In genomic region chr5:125377214-125377613, GRCm38 (mm10) we compare ENCODE assay signal across 33 mouse cellular contexts. TPM values are rescaled to one million over a fixed set of nuclear protein-coding genes. Genes with fewer than 3 reads are reported as not detected.
A peak's percentile ranks its signal among the peaks of the same experiment; 100 is the strongest.
DNase-seq lines count a peak whose midpoint lies in the region; ATAC-seq and TF ChIP-seq lines count a peak whose summit lies in the region.
"Had no signal": no experiment of that assay in that cellular context is flagged by ENCODE, and none has a peak within 500 bp of the region (broad histone marks: within the 10 kb centered on the region; RNA-seq: fewer than 3 reads in every experiment).

No protein-coding gene starts in this region.

- TF ChIP-seq POLR2A in spleen, adult 2 months (IDR thresholded peaks at IDR 0.05; ENCODE audit: low read depth, low read length), result no peak

- peak in 1 of 2 experiments; percentile 30 for DNase-seq in spleen, adult 2 months (ENCODE audit: low read depth in 1 of 2, low spot score in 2 of 2)
- no peak for DNase-seq in spleen, postnatal 14 days (ENCODE audit: low spot score in 2 of 2)
- DNase-seq in induced T-regulatory cell, adult 2 months (ENCODE audit: low read depth), result peak; percentile 44
- peak; percentile 89 for DNase-seq in thymus, postnatal 0 days (ENCODE audit: low spot score)
- peak; percentile 70 for DNase-seq in thymus, postnatal 4 days
- DNase-seq in midbrain, embryonic 14.5 days, result no peak
- DNase-seq in limb, embryonic 10.5 days (ENCODE audit: low spot score), result no peak
- DNase-seq: adrenal gland, adult 2 months; cerebellum, adult 8-10 months; cerebellum, postnatal 36 days; embryo, embryonic 11 days; heart, adult 2 months; heart, postnatal 14 days; kidney, adult 8-10 months; kidney, postnatal 4 days; left cerebral cortex, postnatal 4 days; lung, embryonic 14.5 days; lung, postnatal 14 days; right cerebral cortex, postnatal 4 days had no signal

- H3K4me1 ChIP-seq in spleen, adult 2 months (ENCODE audit: control insufficient read depth, insufficient read depth, insufficient read length), result peaks cover 8% of the 10 kb centered on the region; the same call in 1 of the 2 replicates
- no peaks in the 10 kb centered on the region for H3K4me1 ChIP-seq in midbrain, embryonic 14.5 days (ENCODE audit: control insufficient read depth, insufficient read depth, low read length)
- no peaks in the 10 kb centered on the region for H3K4me1 ChIP-seq in limb, embryonic 10.5 days
- no peaks in the 10 kb centered on the region for H3K4me1 ChIP-seq in intestine, embryonic 16.5 days (ENCODE audit: control insufficient read depth, insufficient read depth, low read length)
- H3K4me1 ChIP-seq: embryonic facial prominence, embryonic 12.5 days; heart, embryonic 13.5 days; hindbrain, embryonic 15.5 days; intestine, embryonic 15.5 days; limb, embryonic 15.5 days; midbrain, embryonic 15.5 days had no signal

- ATAC-seq in midbrain, embryonic 14.5 days (ENCODE audit: low FRiP score, low TSS enrichment), result no peak
- no peak for ATAC-seq in intestine, embryonic 16.5 days
- ATAC-seq: activated CD4-positive, CD25-positive, alpha-beta regulatory T cell, adult 4 months; forebrain, embryonic 16.5 days; intestine, embryonic 15.5 days; midbrain, embryonic 15.5 days had no signal

- TF ChIP-seq CTCF in spleen, adult 2 months (IDR thresholded peaks at IDR 0.05; ENCODE audit: extremely low read depth, insufficient read depth, insufficient read length, insufficient replicate concordance), result no peak

- H3K27ac ChIP-seq in spleen, adult 2 months (ENCODE audit: insufficient read depth, low read length), result 0 out of 2 replicates have a peak overlapping the region, but pooled peaks have one; percentile 2
- H3K27ac ChIP-seq in midbrain, embryonic 14.5 days (replicated peaks; ENCODE audit: low read depth, low read length), result no peak overlapping the region
- no peak overlapping the region for H3K27ac ChIP-seq in limb, embryonic 10.5 days
- H3K27ac ChIP-seq in intestine, embryonic 16.5 days (ENCODE audit: low read length), result no peak overlapping the region
- H3K27ac ChIP-seq: embryonic facial prominence, embryonic 12.5 days; heart, adult 2 months; heart, embryonic 13.5 days; hindbrain, embryonic 10.5 days; hindbrain, embryonic 15.5 days; intestine, embryonic 15.5 days; kidney, postnatal 0 days; limb, embryonic 15.5 days; liver, embryonic 14.5 days; midbrain, embryonic 15.5 days; neural tube, embryonic 15.5 days; stomach, postnatal 0 days had no signal

- no peaks in the 10 kb centered on the region for H3K9me3 ChIP-seq in midbrain, embryonic 14.5 days (ENCODE audit: control insufficient read depth, low read length)
- no peaks in the 10 kb centered on the region for H3K9me3 ChIP-seq in limb, embryonic 10.5 days (replicated peaks)
- no peaks in the 10 kb centered on the region for H3K9me3 ChIP-seq in intestine, embryonic 16.5 days (ENCODE audit: control insufficient read depth, low read length)
- H3K9me3 ChIP-seq: embryonic facial prominence, embryonic 12.5 days; heart, embryonic 13.5 days; hindbrain, embryonic 10.5 days; hindbrain, embryonic 15.5 days; intestine, embryonic 15.5 days; limb, embryonic 15.5 days; midbrain, embryonic 15.5 days; neural tube, embryonic 15.5 days had no signal

- 34% methylated on average over 7 of the region's 7 CpGs for WGBS in spleen, adult 2 months
- WGBS in midbrain, embryonic 14.5 days, result 66% methylated on average over 7 of the region's 7 CpGs
- WGBS in limb, embryonic 10.5 days, result 78% methylated on average over 7 of the region's 7 CpGs
- 68% methylated on average over 7 of the region's 7 CpGs for WGBS in intestine, embryonic 16.5 days

- no peak overlapping the region for H3K4me3 ChIP-seq in spleen, adult 2 months (ENCODE audit: extremely low read depth, insufficient read depth, insufficient read length)
- H3K4me3 ChIP-seq in midbrain, embryonic 14.5 days (replicated peaks; ENCODE audit: low read depth, low read length), result no peak overlapping the region
- H3K4me3 ChIP-seq in limb, embryonic 10.5 days, result no peak overlapping the region
- no peak overlapping the region for H3K4me3 ChIP-seq in intestine, embryonic 16.5 days (ENCODE audit: low read length)
- H3K4me3 ChIP-seq: embryonic facial prominence, embryonic 12.5 days; heart, adult 2 months; heart, embryonic 13.5 days; hindbrain, embryonic 10.5 days; hindbrain, embryonic 15.5 days; intestine, embryonic 15.5 days; limb, embryonic 15.5 days; midbrain, embryonic 15.5 days; neural tube, embryonic 15.5 days had no signal

- H3K36me3 ChIP-seq in spleen, adult 2 months (ENCODE audit: control insufficient read depth, insufficient read depth, low read length), result no peaks in the 10 kb centered on the region
- H3K36me3 ChIP-seq in midbrain, embryonic 14.5 days (ENCODE audit: control insufficient read depth, insufficient read depth, low read length), result no peaks in the 10 kb centered on the region
- H3K36me3 ChIP-seq in limb, embryonic 10.5 days, result no peaks in the 10 kb centered on the region
- H3K36me3 ChIP-seq in intestine, embryonic 16.5 days (ENCODE audit: control insufficient read depth, insufficient read depth, low read length), result no peaks in the 10 kb centered on the region
- H3K36me3 ChIP-seq: embryonic facial prominence, embryonic 12.5 days; heart, embryonic 13.5 days; hindbrain, embryonic 10.5 days; hindbrain, embryonic 15.5 days; intestine, embryonic 15.5 days; limb, embryonic 15.5 days; midbrain, embryonic 15.5 days; neural tube, embryonic 15.5 days had no signal

- H3K27me3 ChIP-seq in spleen, adult 2 months (ENCODE audit: control insufficient read depth, insufficient read depth, low read length), result no peaks in the 10 kb centered on the region
- H3K27me3 ChIP-seq in midbrain, embryonic 14.5 days (ENCODE audit: control insufficient read depth, insufficient read depth, low read length), result no peaks in the 10 kb centered on the region
- no peaks in the 10 kb centered on the region for H3K27me3 ChIP-seq in limb, embryonic 10.5 days (ENCODE audit: low read depth, poor library complexity, severe bottlenecking)
- H3K27me3 ChIP-seq in intestine, embryonic 16.5 days (replicated peaks; ENCODE audit: control insufficient read depth, insufficient read depth, low read length), result no peaks in the 10 kb centered on the region
- H3K27me3 ChIP-seq: embryonic facial prominence, embryonic 12.5 days; heart, embryonic 13.5 days; hindbrain, embryonic 15.5 days; intestine, embryonic 15.5 days; limb, embryonic 15.5 days; midbrain, embryonic 15.5 days; neural tube, embryonic 15.5 days had no signal

- no peak overlapping the region for H3K9ac ChIP-seq in midbrain, embryonic 14.5 days (replicated peaks; ENCODE audit: low read length)
- no peak overlapping the region for H3K9ac ChIP-seq in intestine, embryonic 16.5 days (ENCODE audit: low read depth, low read length)
- H3K9ac ChIP-seq: embryonic facial prominence, embryonic 12.5 days; heart, embryonic 13.5 days; hindbrain, embryonic 15.5 days; intestine, embryonic 15.5 days; limb, embryonic 15.5 days; liver, embryonic 14.5 days; lung, embryonic 14.5 days; midbrain, embryonic 15.5 days; neural tube, embryonic 15.5 days had no signal

- no peak overlapping the region for H3K4me2 ChIP-seq in midbrain, embryonic 14.5 days (ENCODE audit: low read length)
- no peak overlapping the region for H3K4me2 ChIP-seq in intestine, embryonic 16.5 days (ENCODE audit: low read depth, low read length)
- H3K4me2 ChIP-seq: embryonic facial prominence, embryonic 12.5 days; heart, embryonic 13.5 days; hindbrain, embryonic 15.5 days; intestine, embryonic 15.5 days; limb, embryonic 15.5 days; lung, embryonic 14.5 days; midbrain, embryonic 15.5 days; neural tube, embryonic 15.5 days had no signal

RNA-seq across cellular contexts. Expression of gene Gm10382, which starts 11.9 kb away (rescaled TPM):
- polyA plus RNA-seq in spleen, adult 2 months (2012; rRNA removed), result 0.08 and 0.15 TPM in 2 replicates
- polyA plus RNA-seq in thymus, postnatal 0 days (2015; fragmentation: Nextera tagmentation; extraction: Ambion mirVana), result 0.44 and 0.74 TPM in 2 replicates
- polyA plus RNA-seq in midbrain, embryonic 14.5 days (2014; fragmentation: Nextera tagmentation; extraction: Ambion mirVana), result 0.42 and 0.58 TPM in 2 replicates
- 0.44 and 0.54 TPM in 2 replicates for polyA plus RNA-seq in limb, embryonic 10.5 days (2016; fragmentation: Nextera tagmentation; extraction: Ambion mirVana)
- polyA plus RNA-seq in intestine, embryonic 16.5 days (2015; fragmentation: Nextera tagmentation; extraction: Ambion mirVana), result 0.18 and 0.24 TPM in 2 replicates

RNA-seq across cellular contexts. Expression of gene Ubc, which starts 12.8 kb away (rescaled TPM):
- polyA plus RNA-seq in spleen, adult 2 months (2012; rRNA removed), result 316 and 423 TPM in 2 replicates
- polyA plus RNA-seq in thymus, postnatal 0 days (2015; fragmentation: Nextera tagmentation; extraction: Ambion mirVana), result 532 and 603 TPM in 2 replicates
- 1,251 and 1,332 TPM in 2 replicates for polyA plus RNA-seq in midbrain, embryonic 14.5 days (2014; fragmentation: Nextera tagmentation; extraction: Ambion mirVana)
- 856 and 992 TPM in 2 replicates for polyA plus RNA-seq in limb, embryonic 10.5 days (2016; fragmentation: Nextera tagmentation; extraction: Ambion mirVana)
- 897 and 920 TPM in 2 replicates for polyA plus RNA-seq in intestine, embryonic 16.5 days (2015; fragmentation: Nextera tagmentation; extraction: Ambion mirVana)

RNA-seq across cellular contexts. Expression of gene Scarb1, which starts 36.3 kb away (rescaled TPM):
- 76.0 and 93.6 TPM in 2 replicates for polyA plus RNA-seq in spleen, adult 2 months (2012; rRNA removed)
- 36.7 and 37.9 TPM in 2 replicates for polyA plus RNA-seq in thymus, postnatal 0 days (2015; fragmentation: Nextera tagmentation; extraction: Ambion mirVana)
- 22.8 and 26.8 TPM in 2 replicates for polyA plus RNA-seq in midbrain, embryonic 14.5 days (2014; fragmentation: Nextera tagmentation; extraction: Ambion mirVana)
- 43.5 and 45.2 TPM in 2 replicates for polyA plus RNA-seq in limb, embryonic 10.5 days (2016; fragmentation: Nextera tagmentation; extraction: Ambion mirVana)
- polyA plus RNA-seq in intestine, embryonic 16.5 days (2015; fragmentation: Nextera tagmentation; extraction: Ambion mirVana), result 59.9 and 73.1 TPM in 2 replicates

RNA-seq across cellular contexts. Expression of gene Dhx37, which starts 56.7 kb away (rescaled TPM):
- 17.0 and 21.0 TPM in 2 replicates for polyA plus RNA-seq in spleen, adult 2 months (2012; rRNA removed)
- polyA plus RNA-seq in thymus, postnatal 0 days (2015; fragmentation: Nextera tagmentation; extraction: Ambion mirVana), result 8.1 and 8.2 TPM in 2 replicates
- 8.5 and 9.8 TPM in 2 replicates for polyA plus RNA-seq in midbrain, embryonic 14.5 days (2014; fragmentation: Nextera tagmentation; extraction: Ambion mirVana)
- polyA plus RNA-seq in limb, embryonic 10.5 days (2016; fragmentation: Nextera tagmentation; extraction: Ambion mirVana), result 23.5 and 25.5 TPM in 2 replicates
- polyA plus RNA-seq in intestine, embryonic 16.5 days (2015; fragmentation: Nextera tagmentation; extraction: Ambion mirVana), result 8.3 and 10.2 TPM in 2 replicates

Comparison
In these comparisons a context has a peak if more than half of its experiments do, and no peak if none do; other contexts are left out.
1. DNase-seq: peak in induced T-regulatory cell, adult 2 months (single experiment), thymus, postnatal 0 days (single experiment) and thymus, postnatal 4 days (single experiment); none in spleen, postnatal 14 days (0 of 2), midbrain, embryonic 14.5 days (single experiment) and limb, embryonic 10.5 days (single experiment).